Mouse (Mus musculus) lung, embryonic 15.5 days (tissue): ENCODE measurements at regions not wholly inside any gene's neighbourhood (a gene's known extent, or its start where the extent isn't known, plus 50 kb on each side); places are given as distances from the start of the nearest gene placed in this dataset.

Experiments
- ATAC-seq: fragments of 200-750 bp; cut with Nextera tagmentation; 2 replicates; pipeline ENCODE4 v1.8.0; 2017; ENCODE audit warnings: moderate number of reproducible peaks, borderline replicate concordance; ENCODE audit not compliant: low FRiP score, low TSS enrichment; ENCODE audit errors: extremely low read depth
- H3K27ac ChIP-seq: fragments of 300-500 bp; sonication (generic); 2 replicates; pipeline ENCODE4 v1.5.1; 2015; ENCODE audit warnings: moderate library complexity, mild to moderate bottlenecking, inconsistent platforms
- H3K27me3 ChIP-seq: fragments of 300-500 bp; sonication (generic); 2 replicates; pipeline ENCODE4 v1.6.1; 2015; ENCODE audit warnings: inconsistent platforms
- H3K36me3 ChIP-seq: fragments of 300-500 bp; sonication (generic); 2 replicates; pipeline ENCODE4 v1.6.1; 2015; ENCODE audit warnings: inconsistent platforms
- H3K4me1 ChIP-seq: fragments of 300-500 bp; sonication (generic); 2 replicates; pipeline ENCODE4 v1.6.1; 2015; ENCODE audit warnings: inconsistent platforms
- H3K4me2 ChIP-seq: fragments of 300-500 bp; sonication (generic); 2 replicates; pipeline ENCODE4 v1.6.1; 2015; ENCODE audit warnings: inconsistent platforms, mild to moderate bottlenecking, moderate library complexity
- H3K4me3 ChIP-seq: fragments of 300-500 bp; sonication (generic); 2 replicates; pipeline ENCODE4 v1.5.1; 2015; ENCODE audit warnings: mild to moderate bottlenecking, inconsistent platforms
- H3K9ac ChIP-seq: fragments of 300-500 bp; sonication (generic); 2 replicates; pipeline ENCODE4 v1.6.1; 2015; ENCODE audit warnings: inconsistent platforms
- H3K9me3 ChIP-seq: fragments of 300-500 bp; sonication (generic); 2 replicates; pipeline ENCODE4 v1.6.1; 2016; ENCODE audit warnings: inconsistent platforms
- WGBS: fragments of 180-500 bp; shearing (Covaris S2); methylation state at CpG from one replicate; pipeline ENCODE4 v1.1.7; 2015; 5-methylcytosine and 5-hydroxymethylcytosine counted together

DNA sequence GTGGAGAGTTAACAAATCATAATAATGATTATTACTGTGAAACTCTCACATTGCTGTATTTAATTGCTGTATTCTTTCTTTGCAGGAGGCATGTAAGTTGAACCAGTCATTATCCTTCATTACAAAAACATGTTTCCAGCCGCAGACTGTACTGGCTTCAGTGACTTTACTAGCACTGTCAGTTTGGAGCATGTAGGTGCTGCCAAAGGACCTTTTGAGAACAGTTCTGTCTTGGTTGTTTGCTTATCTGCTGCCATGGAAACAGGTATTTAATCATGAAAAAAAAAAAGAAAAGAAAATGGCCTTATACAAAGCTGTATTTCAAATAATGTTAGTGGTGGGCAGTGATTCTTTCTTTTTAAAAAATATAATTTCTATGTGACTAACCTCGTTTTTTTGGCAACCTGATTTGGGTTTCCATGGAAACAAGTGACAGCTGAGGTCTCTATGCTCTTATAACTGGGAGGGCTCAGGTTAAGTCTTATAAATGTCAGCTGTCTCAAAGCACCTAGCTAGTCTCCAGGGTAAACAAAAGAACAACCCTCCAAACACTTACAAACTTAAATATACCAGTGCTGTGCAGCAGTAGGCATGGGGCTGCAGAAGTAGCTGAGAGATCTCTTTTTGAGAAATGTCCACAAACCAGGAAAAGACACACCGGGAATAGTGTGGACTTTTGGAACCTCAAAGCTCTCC is 121.2 kb upstream of the D16Ertd472e start:
- Histone ChIP-seq H3K27ac (no peak overlapping the region), H3K9ac (no peak overlapping the region), H3K27me3 (no peaks in the 10 kb centered on the region), H3K4me1 (peaks cover 3% of the 10 kb centered on the region; the same call in 1 of the 2 replicates), H3K4me3 (no peak overlapping the region), H3K4me2 (no peak overlapping the region), H3K9me3 (no peaks in the 10 kb centered on the region), H3K36me3 (no peaks in the 10 kb centered on the region)
- WGBS: 37% methylated on average over 3 of the region's 3 CpGs
- ATAC-seq: no peak

DNA sequence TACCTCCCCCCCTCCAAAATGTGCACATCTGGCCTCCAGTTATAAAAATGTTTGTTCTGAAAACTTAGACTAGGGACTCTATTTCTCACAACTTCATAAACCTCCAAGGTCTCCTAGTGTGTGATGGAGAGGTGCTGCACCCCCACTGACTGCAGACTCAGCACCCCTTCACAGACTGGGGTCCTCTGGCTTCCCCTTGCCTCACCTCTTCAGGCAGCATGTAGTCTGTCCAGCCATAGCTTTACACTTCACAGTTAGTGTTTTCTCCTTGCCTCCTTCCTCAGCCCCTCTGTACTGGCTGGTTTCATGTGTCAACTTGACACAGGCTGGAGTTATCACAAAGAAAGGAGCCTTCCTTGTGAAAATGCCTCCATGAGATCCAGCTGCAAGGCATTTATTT is 111.7 kb upstream of the D16Ertd472e start:
- no peak overlapping the region for H3K27ac ChIP-seq
- no peak overlapping the region for H3K4me2 ChIP-seq
- H3K9me3 ChIP-seq: no peaks in the 10 kb centered on the region
- no peak overlapping the region for H3K4me3 ChIP-seq
- H3K36me3 ChIP-seq: no peaks in the 10 kb centered on the region
- H3K4me1 ChIP-seq: no peaks in the 10 kb centered on the region
- H3K9ac ChIP-seq: no peak overlapping the region
- no peaks in the 10 kb centered on the region for H3K27me3 ChIP-seq
- ATAC-seq: no peak

DNA sequence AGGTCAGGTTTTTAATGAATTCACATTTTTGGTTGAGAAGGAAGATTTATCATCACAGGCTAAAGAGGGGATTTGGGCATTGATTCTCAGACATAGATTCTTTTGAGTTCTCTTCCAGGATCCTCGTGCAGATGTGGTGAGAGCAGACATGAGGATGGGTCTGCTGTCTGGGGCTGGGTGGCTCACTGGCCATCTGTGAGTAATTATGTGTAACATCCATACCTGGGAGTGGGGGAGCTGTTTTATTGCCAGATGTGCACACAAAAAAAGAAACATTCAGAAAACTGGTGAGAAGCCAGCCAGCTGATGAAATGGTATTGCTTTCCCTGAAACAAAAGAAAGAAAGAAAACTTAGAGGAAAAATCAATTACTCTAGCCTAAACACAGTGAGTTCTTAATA is 108.7 kb upstream of the D16Ertd472e start:
- no peak for ATAC-seq
- no peaks in the 10 kb centered on the region for H3K27me3 ChIP-seq
- 62% methylated on average over 1 of the region's 1 CpGs for WGBS
- no peak overlapping the region for H3K27ac ChIP-seq
- no peaks in the 10 kb centered on the region for H3K36me3 ChIP-seq
- H3K4me3 ChIP-seq: no peak overlapping the region
- no peak overlapping the region for H3K9ac ChIP-seq
- no peaks in the 10 kb centered on the region for H3K4me1 ChIP-seq
- H3K9me3 ChIP-seq: no peaks in the 10 kb centered on the region
- no peak overlapping the region for H3K4me2 ChIP-seq

DNA sequence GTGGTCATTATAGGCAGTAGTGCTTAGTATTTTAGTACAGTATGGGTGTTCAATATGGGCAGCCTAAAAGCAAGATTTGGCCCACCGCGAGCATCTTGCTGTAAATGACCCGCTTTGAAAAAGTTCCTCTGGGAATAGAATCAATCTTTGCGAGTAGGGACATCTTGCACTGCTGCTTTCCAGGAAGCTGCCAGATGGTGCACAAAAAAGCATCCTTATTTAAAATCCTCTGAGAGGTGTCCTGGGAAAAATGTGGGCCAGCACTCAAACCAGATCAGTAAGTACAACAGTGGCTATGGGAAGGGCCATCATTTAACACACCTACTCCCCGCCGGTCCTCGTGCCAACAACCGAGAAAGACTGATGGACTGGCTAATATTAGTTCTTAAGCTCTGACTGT is 107.5 kb upstream of the D16Ertd472e start:
- H3K9me3 ChIP-seq: no peaks in the 10 kb centered on the region
- no peak for ATAC-seq
- H3K9ac ChIP-seq: no peak overlapping the region
- H3K36me3 ChIP-seq: no peaks in the 10 kb centered on the region
- H3K4me2 ChIP-seq: no peak overlapping the region
- 48% methylated on average over 8 of the region's 8 CpGs for WGBS
- no peaks in the 10 kb centered on the region for H3K4me1 ChIP-seq
- H3K27ac ChIP-seq: no peak overlapping the region
- H3K27me3 ChIP-seq: no peaks in the 10 kb centered on the region
- no peak overlapping the region for H3K4me3 ChIP-seq

DNA sequence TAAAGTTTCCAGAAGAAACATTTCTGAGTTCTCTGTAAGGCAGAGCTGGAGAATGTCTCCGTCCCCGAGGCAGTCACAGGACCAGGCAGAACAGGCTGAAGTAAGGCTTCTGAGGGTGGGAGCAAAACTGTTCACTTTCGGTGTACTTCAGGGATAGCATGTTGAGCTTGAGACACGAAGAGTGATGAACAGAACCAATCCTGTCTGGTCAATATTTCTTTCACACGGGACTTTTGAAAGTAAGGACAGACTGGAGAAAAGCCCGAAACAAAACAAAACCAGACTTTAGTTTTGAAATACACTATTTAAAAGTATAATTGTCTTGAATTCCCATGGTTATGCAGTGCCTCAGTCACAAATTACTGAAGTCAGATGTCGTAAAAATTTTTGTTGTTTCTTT is 84.6 kb upstream of the D16Ertd472e start:
- Histone ChIP-seq H3K27me3 (no peaks in the 10 kb centered on the region), H3K4me1 (no peaks in the 10 kb centered on the region), H3K4me2 (no peak overlapping the region), H3K4me3 (no peak overlapping the region), H3K9me3 (no peaks in the 10 kb centered on the region), H3K27ac (no peak overlapping the region), H3K36me3 (no peaks in the 10 kb centered on the region), H3K9ac (no peak overlapping the region)
- WGBS: 72% methylated on average over 7 of the region's 7 CpGs
- ATAC-seq: no peak

- 0% methylated on average over 1 of the region's 1 CpGs for WGBS
- no peaks in the 10 kb centered on the region for H3K4me1 ChIP-seq
- H3K27ac ChIP-seq: no peak overlapping the region
- no peak overlapping the region for H3K4me3 ChIP-seq
- H3K9me3 ChIP-seq: no peaks in the 10 kb centered on the region
- H3K9ac ChIP-seq: no peak overlapping the region
- ATAC-seq: no peak
- no peaks in the 10 kb centered on the region for H3K36me3 ChIP-seq
- H3K27me3 ChIP-seq: no peaks in the 10 kb centered on the region
- H3K4me2 ChIP-seq: no peak overlapping the region
These were observed 68.2 kb upstream of the D16Ertd472e start for GRCm38 (mm10) chr16:78644710-78645109.

GRCm38 (mm10) chr16:78641717-78642116 is 65.2 kb upstream of the D16Ertd472e start:
- Histone ChIP-seq H3K36me3 (no peaks in the 10 kb centered on the region), H3K27ac (no peak overlapping the region), H3K9me3 (no peaks in the 10 kb centered on the region), H3K4me2 (no peak overlapping the region), H3K4me1 (no peaks in the 10 kb centered on the region), H3K27me3 (no peaks in the 10 kb centered on the region), H3K9ac (no peak overlapping the region), H3K4me3 (no peak overlapping the region)
- 79% methylated on average over 5 of the region's 5 CpGs for WGBS
- no peak for ATAC-seq

DNA sequence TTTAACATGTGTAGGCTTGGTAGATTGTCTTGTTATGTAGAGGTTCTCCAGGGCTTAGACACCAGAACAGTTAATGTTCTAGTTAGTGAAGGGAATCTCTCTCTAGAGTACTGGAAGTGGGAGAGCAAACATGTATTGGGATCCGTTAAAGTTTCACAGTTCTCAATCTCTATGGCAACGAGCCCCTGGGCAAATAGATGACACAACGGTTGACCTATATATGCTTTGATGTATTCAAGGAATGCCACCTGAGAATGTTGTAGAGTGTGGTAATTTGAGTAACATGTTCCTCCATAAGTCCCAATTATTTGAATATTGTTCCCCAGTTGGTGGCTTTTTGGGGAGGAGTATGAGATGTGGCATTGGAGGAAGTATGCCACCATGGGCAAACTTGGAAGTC is 64.7 kb upstream of the D16Ertd472e start:
- H3K27me3 ChIP-seq: no peaks in the 10 kb centered on the region
- H3K9ac ChIP-seq: no peak overlapping the region
- ATAC-seq: no peak
- H3K27ac ChIP-seq: no peak overlapping the region
- H3K36me3 ChIP-seq: no peaks in the 10 kb centered on the region
- no peaks in the 10 kb centered on the region for H3K9me3 ChIP-seq
- 47% methylated on average over 3 of the region's 3 CpGs for WGBS
- no peak overlapping the region for H3K4me2 ChIP-seq
- no peaks in the 10 kb centered on the region for H3K4me1 ChIP-seq
- H3K4me3 ChIP-seq: no peak overlapping the region

GRCm38 (mm10) chr16:78637452-78637851 is 60.9 kb upstream of the D16Ertd472e start:
- H3K27ac ChIP-seq: no peak overlapping the region
- H3K27me3 ChIP-seq: no peaks in the 10 kb centered on the region
- no peaks in the 10 kb centered on the region for H3K4me1 ChIP-seq
- H3K9ac ChIP-seq: no peak overlapping the region
- no peak overlapping the region for H3K4me3 ChIP-seq
- WGBS: 85% methylated on average over 6 of the region's 6 CpGs
- no peaks in the 10 kb centered on the region for H3K9me3 ChIP-seq
- H3K36me3 ChIP-seq: no peaks in the 10 kb centered on the region
- no peak overlapping the region for H3K4me2 ChIP-seq
- no peak for ATAC-seq

GRCm38 (mm10) chr16:78637015-78637414 is 60.5 kb upstream of the D16Ertd472e start:
- no peak overlapping the region for H3K4me3 ChIP-seq
- H3K4me1 ChIP-seq: no peaks in the 10 kb centered on the region
- no peaks in the 10 kb centered on the region for H3K9me3 ChIP-seq
- H3K27me3 ChIP-seq: no peaks in the 10 kb centered on the region
- H3K9ac ChIP-seq: no peak overlapping the region
- ATAC-seq: no peak
- WGBS: 24% methylated on average over 5 of the region's 5 CpGs
- no peak overlapping the region for H3K27ac ChIP-seq
- no peaks in the 10 kb centered on the region for H3K36me3 ChIP-seq
- H3K4me2 ChIP-seq: no peak overlapping the region

DNA sequence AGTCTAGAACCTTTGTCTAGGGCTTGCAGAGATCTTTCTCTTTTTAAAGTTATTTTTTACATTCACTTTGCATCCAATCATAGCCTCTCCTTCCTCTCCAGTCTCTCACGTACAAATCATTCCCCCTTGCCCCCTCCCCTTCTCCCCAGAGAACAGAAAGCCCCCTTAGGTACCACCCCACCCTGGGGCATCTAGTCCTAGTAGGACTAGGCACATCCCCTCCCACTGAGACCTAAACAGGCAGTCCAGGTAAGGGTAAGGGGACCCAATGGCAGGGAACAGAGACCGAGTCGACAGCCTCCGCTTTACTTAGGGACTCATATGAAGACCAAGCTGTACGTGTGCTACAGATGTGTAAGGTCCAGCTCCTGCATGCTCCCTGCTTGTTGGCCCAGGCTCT is 59.3 kb upstream of the D16Ertd472e start:
- H3K36me3 ChIP-seq: no peaks in the 10 kb centered on the region
- 79% methylated on average over 5 of the region's 5 CpGs for WGBS
- no peak overlapping the region for H3K4me2 ChIP-seq
- H3K4me3 ChIP-seq: no peak overlapping the region
- no peaks in the 10 kb centered on the region for H3K4me1 ChIP-seq
- no peak for ATAC-seq
- H3K27ac ChIP-seq: no peak overlapping the region
- no peaks in the 10 kb centered on the region for H3K9me3 ChIP-seq
- H3K27me3 ChIP-seq: no peaks in the 10 kb centered on the region
- no peak overlapping the region for H3K9ac ChIP-seq

- Histone ChIP-seq H3K4me1 (no peaks in the 10 kb centered on the region), H3K4me3 (no peak overlapping the region), H3K4me2 (no peak overlapping the region), H3K9me3 (no peaks in the 10 kb centered on the region), H3K9ac (no peak overlapping the region), H3K36me3 (no peaks in the 10 kb centered on the region), H3K27ac (no peak overlapping the region), H3K27me3 (no peaks in the 10 kb centered on the region)
- ATAC-seq: no peak
- 22% methylated on average over 8 of the region's 8 CpGs for WGBS
These were observed 58.7 kb upstream of the D16Ertd472e start for GRCm38 (mm10) chr16:78635257-78635656.

DNA sequence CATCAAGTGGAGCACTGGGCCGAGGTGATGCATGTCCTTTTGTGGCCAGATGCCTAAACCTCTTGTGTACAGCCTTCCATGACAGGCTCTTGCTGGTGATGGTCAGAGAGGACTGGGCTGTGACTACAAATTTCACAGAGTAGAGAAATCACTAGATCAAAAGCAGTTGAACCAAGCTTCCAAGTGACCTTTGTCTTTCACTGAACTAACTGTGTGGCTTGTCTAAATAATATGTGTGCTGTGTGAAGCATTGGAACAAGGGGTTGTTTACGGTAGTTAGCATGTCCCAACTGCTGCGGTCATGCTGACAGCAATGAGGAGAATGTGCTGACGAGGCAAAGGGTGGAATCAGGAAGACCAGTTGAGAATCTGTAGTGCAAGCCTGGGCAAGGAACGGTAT is 55.3 kb upstream of the D16Ertd472e start:
- H3K4me1 ChIP-seq: no peaks in the 10 kb centered on the region
- H3K9ac ChIP-seq: no peak overlapping the region
- no peak overlapping the region for H3K4me3 ChIP-seq
- no peak overlapping the region for H3K27ac ChIP-seq
- WGBS: 49% methylated on average over 5 of the region's 5 CpGs
- peak; percentile 87 for ATAC-seq
- H3K9me3 ChIP-seq: no peaks in the 10 kb centered on the region
- H3K27me3 ChIP-seq: no peaks in the 10 kb centered on the region
- H3K36me3 ChIP-seq: no peaks in the 10 kb centered on the region
- no peak overlapping the region for H3K4me2 ChIP-seq
